Mouse (Mus musculus): ENCODE data around the gene Chat. TPM values are rescaled to one million over a fixed set of nuclear protein-coding genes. Genes with fewer than 3 reads are reported as not detected.
"Not testable (repeated sequence)": the region's sequence is repeated elsewhere in the genome, so short reads cannot be mapped to it uniquely, and the experiment has no call there.

The Chat gene
- total RNA-seq, 4 experiments from 2014 or later: not detected

DNA sequence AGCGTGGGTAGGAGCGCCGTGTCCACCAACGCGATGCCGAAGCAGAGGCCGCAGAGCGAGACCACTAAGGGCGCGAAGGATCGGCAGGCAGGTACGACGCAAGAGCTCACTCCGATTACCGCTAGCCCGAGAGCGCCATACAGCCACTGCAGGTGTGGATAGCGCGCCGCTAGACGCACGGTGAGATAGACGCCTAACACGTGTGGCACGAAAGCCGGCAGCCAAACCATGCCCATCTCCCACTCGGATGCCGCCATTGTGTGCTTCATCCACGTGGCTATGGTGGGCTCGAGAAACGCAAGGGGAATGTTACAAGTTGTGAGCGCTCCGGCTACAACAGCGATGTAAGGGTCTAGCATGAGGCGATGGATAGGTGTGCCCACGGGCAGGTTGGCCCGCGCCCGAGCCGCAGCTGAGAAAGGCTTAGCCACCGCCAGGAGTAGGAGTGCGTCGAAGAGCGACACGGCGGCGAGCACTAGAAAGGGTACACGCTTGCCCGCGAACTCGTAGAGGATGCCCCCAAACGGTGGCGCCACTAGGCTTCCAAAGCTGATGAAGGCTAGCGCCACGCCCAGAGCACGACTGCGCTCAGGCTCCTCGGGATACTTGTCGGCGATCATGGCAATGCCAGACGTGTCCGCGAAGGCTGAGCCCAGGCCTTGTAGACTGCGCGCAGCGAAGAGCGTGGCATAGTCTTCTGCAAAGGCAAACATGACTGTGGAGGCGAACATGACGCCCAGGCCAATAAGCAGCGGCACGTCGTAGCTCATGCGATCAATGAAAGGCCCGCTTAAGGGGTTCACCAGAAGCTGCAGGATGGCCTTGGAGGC is 2.4 kb downstream of the Chat start:
- DNase-seq (ENCODE audit: low spot score): no peak

DNA sequence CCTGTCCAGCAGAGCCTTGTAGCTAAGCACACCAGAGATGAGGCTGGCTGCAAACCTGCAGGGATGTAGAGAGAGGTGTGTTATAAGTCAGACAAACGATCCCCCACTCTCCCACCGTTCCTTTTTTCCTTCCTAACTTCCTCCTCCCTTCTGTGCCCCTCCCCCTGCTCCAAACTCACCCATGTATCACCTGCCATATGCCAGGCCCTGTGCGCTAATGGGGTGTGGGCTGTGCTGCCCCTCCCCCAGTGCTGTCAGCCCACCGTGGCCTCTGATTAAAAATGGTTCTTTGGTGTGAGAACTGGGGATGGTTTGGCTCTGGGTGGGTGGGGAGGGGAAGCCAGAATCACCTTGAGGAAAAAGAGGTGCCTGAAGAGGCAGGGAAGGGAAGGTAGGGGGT is 13.2 kb downstream of the Chat start:
- DNase-seq (ENCODE audit: low spot score): no peak

DNA sequence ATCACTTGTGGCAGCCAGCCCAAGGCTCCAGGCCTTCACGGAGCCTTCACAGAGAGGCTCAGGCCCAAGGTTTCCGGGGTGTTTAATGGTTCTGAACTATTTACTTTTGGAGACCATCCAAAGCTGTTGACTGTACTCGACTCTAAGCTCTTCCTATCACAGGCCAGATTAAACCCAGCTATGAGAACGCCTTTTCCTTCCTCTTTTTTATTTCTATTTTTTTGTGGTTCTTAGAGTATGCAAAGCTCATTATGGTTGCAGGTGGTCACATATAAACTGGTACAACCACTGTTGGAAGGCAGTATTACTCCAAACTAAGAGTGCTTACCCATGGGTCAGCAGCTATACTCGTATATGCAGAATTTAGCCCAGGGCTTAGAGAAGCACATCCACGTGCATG is 18.8 kb downstream of the Chat start:
- no peak for DNase-seq (ENCODE audit: low spot score)

DNA sequence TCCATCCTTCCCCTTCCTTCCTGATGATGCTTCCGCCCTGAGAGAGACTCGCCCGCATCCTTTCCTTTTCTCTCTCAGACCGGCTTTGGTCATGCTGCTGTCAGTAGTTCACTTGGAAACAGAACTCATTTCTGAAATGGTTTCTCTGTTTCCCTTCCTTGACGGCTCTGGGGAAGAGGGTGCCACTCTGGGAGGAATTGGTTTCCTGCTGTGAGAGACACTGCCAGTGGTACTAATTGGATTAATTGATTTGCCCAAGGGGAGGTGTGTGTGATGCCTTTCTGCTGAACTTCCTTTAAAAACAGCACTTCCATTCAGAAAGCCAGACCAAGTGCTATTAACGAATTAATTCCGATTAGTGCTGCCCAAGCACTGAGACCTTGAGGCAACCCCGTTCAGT is 22.3 kb downstream of the Chat start:
- no peak for DNase-seq (ENCODE audit: low spot score)

DNA sequence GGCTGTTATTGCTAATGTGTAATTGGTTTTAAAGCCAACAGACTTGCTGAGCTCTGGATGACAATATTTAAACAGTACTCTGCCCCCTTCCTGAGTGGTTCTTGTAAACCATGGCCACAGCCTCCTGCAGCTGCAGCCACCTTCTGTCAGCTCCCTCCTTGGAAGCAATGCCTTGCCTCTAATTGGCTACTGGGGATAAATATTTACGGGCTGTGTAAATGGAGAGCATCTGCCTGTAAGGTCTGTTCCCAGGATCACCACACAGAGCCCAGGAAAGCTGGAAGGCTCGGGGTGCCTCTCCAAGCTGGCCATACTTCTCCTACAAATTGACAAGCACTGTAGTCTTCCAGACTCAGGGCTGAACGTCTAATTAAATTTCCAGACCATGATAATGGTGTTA is 26.0 kb downstream of the Chat start:
- no peak for DNase-seq (ENCODE audit: low spot score)

DNA sequence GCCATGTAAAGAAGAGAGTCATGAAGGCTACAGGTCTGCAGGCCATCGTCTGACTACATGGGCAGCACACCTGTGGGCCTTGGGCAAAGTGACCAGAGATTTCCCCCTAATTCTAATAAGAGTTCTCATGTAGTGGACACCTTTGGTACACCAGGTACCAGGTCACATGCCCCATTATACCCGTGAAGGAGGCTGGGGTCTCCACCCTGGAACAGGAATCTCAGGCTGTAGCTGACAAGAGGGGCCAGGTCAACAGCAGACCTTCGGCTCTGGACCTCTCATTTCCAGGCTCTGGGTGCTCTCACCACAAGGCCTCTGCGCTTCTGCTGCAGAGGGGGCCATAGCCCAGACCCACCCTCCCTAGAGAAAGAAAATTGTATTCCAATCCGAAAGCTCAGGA is 26.5 kb downstream of the Chat start:
- no peak for DNase-seq (ENCODE audit: low spot score)

DNA sequence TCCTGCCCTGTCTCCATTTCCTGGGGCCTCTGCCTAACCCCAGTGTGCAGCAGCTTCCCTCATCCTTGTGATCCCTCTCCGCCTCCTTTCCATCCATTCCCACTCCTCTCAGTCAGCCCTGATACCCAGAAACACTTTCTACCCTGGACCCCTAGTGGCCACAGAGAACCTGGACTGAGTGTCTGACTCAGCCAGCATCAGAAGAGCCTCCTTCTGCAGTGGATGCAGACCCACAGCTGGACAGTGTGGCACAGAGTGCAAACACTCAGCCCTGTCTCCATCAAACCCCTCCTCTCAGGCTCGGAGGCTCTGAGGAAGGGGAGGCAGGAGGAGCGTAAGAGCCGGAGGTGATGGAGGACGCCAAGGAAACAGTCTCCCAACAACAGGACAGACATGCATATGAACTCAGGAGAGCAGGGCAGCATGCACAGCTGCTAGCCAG is 28.4 kb downstream of the Chat start:
- no peak for DNase-seq (ENCODE audit: low spot score)

DNA sequence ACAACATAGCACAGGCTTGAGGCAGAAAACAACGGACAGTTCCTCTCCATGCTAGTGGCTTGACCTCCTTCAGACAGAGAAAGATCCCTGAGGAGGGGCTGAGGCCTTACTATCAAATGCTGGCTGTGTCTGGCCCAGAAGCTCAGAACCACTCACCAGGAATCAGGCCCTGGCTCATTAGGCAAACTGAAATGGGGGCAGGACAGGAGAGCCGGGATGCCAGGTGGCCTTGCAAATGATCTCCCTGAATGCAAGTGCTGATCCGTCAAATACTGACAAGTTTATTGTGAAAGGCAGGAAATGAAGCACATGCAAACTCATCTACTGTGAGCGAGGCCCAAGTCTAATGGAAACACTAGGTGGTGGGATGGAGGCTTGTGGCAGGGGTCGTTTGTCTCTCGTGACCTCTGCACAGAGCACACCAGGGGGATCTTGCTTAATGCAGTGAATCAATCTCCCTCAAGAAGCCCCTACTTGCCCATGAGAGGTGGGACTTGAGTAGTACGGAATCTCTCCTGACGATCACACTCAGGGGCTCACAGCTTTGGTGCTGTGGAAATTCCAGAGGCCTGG is 36.7 kb downstream of the Chat start:
- DNase-seq (ENCODE audit: low spot score): no peak

DNA sequence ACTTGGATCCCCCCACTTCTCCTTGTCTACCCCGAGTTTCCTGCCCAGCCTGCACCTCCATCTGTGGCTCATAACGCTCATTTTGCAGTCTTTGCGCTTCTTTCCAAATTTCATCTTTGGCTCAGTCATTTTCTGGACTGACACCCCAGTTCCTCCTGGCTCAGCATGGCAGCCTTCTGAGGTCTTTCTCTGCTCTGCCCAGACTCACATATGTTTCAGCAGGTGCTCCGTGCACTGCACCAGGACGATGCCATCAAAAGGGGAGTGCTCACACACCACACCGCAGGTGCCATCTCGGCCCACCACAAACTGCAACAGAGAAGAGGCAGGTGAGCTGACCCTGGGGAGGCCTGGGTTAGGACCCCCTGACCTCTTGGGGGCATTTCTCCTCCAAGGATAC is 41.8 kb downstream of the Chat start:
- no peak for DNase-seq (ENCODE audit: low spot score)

DNA sequence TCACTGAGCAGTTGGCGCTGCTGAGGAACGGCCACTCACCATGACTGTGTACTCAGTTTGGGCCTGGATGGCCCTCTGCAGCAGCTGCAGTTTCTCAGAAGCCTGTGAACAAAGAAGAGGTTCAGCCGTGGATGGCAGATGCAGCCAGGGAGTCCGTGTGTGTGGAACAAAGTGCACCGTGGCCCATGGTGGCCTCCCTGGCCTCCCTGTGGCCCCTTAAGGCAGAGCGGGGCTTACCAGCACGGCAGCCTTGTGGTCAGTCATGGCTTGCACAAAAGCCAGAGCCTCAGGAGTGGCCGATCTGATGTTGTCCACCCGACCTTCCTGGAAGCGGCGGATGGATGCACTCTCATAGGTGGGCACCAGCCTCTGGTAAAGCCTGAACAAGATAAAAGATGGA is 47.0 kb downstream of the Chat start:
- DNase-seq (ENCODE audit: low spot score): no peak

DNA sequence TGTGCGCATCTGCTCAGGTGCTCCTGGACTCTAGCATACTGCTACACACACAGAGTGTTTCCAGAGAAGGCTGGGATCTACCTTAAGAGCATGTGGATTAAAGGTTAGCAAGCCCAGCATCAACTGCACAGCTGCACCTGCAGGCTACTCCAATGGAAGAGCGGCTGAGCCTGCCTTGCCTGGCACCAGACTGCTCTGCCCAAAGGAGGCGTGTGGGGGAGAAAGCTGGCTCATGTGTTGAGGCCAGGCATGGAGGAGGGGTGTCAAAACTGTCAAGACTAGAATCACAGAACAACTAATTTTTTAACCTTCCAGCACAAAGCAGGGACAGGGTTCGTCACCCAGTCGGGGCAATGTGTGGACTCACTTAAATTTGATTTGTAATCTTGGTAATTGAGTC is 53.7 kb downstream of the Chat start:
- DNase-seq (ENCODE audit: low spot score): no peak

DNA sequence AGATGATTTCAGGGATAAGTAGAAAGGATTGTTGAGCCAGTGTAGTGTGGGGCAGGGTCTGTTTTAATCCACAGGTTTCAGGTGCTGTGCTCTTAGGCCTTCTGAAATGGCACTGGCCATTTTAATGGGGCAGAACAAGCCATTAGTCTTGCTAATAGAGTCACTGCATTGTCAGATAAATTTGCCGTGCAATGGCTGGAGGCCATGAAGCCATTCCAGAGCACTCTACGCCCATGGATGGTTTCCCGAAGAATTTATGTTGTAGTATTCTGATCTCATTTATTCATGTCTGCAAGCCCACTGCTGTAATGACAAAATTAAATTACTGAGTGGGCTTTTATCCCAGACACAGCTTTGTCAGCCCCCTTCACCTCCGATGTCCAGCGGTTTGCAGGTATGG is 55.7 kb downstream of the Chat start:
- DNase-seq (ENCODE audit: low spot score): no peak

DNA sequence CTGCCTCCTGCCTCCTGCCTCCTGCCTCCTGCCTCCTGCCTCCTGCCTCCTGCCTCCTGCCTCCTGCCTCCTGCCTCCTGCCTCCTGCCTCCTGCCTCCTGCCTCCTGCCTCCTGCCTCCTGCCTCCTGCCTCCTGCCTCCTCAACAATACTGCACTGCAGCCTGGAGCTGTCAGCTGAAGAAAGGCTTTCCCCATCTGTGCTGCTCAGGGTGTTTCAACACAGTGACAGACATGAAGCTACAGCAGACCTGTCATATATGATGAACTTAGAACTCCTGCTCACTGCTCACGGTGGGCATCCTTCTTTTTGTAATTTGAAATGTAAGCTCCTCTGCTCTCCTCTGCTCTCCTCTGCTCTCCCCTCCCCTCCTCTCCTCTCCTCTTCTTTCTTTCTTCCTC is 60.4 kb downstream of the Chat start:
- DNase-seq (ENCODE audit: low spot score): not testable (repeated sequence)

DNA sequence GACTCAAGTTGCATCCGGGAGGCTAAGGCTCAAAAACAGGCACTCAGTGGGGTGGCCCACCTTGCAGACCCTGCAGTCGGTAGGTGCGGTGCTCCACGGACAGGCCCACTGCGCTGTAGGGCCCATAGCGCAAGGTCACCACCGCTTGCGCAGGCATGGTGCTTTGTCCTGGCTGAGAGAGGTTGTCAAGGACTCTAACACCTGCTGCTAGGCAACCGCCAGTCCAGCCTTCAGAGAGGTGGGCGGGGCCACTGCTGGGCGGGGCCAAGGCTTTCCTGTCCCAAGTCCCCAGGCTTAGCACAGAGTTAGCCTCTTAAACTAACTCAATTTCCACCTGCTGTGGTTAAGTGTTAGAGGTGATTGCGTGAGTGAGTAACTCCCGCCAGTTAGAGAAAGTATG is 77.6 kb downstream of the Chat start, which contains the start of gene 1700024G13Rik:
1700024G13Rik (minus strand) TSS at position 196 of the 400 bp plus-strand sequence.
- DNase-seq (ENCODE audit: low spot score): peak; percentile 14

DNA sequence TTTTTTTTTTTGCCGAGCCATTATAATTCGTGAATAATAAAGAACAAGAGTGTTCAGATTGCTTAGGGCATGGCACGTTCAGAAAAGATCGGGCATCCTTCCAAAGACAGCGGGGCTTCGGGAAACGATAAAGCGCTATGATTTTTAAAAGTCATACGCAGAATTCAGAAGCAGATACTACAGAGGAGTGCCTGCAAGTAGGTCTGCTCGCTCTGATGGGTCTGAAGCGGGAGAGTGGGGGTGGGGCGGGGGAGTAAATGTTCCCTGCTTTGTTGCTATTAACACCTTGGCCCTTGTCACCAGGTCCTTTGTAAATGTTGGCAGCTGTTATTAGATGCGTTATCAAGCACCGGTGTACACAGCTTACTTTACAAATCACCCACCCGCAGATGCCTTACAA is 84.2 kb downstream of the Chat start:
- DNase-seq (ENCODE audit: low spot score): no peak

DNA sequence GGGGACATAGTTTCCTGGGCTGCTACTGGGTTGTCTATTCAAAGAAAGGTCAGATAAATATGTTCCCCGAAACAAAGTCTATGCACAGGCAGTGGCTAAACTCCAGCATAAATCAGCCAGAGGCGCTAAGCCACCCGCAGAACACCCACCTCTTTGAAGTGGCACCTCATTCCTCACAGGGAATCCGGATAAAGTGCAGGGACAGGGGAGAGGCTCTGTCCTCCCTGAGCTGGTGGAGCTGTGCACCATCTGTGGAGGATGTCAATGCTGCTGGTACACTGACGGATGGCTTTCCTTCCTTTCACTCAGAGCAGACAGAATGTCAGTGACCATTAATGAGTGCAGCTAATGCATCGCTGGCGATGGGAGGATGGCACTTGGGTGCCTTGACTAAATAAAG is 84.7 kb downstream of the Chat start:
- DNase-seq (ENCODE audit: low spot score): no peak

DNA sequence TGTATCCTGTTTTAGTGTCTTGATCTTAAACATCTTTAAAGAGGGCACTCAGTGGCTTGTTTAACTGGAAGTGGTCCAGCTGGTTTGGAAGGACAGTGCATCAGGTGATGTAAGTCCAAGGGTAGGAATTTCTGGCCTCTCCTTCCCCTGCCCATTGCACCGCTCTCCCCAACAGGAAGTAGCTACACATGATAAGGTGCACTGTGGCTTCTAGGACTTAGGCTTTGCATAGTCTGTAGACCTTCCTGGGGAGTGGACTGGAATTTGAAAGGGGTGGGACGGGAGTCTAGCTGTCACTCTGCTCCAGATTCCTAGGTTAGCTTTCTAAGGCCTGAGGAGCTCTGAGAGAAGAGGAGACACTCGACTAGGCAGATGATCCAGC is 85.7 kb downstream of the Chat start:
- no peak for DNase-seq (ENCODE audit: low spot score)

DNA sequence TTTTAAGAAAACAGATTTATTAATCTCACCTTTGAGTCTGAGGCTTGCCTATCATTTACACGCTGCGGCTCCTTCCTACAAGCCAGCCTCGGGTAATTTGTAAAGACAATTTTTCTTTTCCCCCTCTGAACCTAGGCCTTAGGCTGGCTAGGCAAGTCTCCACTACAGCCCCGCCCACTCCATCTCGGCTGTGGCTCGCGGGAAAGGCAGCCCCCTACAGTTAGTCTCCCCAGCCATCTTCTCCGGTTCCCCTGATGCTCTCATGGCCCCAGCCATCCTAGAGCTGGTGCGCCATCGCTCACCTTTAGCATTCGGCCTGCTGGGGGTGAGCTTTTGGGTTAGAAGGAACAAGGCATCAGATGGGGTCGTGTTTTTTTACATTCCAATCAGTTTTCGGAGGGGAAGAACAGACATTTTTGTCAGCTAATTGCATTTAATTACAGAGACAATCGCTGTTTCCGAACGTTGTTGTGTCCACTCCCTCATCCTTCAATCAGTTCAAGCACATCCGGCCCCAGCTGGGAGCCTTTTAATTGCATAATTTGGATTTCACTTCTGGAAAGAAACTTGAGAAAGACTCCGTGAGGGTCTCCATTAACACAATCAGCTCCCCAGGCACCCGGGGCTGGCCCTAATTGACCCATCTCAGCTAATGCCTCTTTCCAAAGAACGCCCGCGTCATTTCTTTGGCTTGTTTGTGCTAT is 86.2 kb downstream of the Chat start:
- DNase-seq (ENCODE audit: low spot score): no peak

DNA sequence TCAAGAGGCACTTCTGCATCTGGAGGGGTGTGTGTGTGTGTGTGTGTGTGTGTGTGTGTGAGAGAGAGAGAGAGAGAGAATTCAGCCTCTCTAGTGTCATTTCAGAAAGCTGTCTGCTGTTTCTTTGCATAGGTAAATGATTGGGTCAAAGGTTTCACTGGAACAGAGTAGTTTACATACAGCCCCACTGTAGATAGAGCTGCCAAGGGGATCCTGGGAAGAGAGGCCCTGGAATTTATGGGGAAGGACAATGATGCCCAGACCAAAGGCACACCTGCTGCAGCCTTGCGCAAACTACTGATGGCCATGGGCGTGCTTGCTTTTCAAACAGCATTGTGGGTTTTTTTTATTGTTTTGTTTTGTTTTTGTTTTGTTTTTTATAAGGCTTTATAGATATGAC is 93.3 kb downstream of the Chat start:
- DNase-seq (ENCODE audit: low spot score): no peak

DNA sequence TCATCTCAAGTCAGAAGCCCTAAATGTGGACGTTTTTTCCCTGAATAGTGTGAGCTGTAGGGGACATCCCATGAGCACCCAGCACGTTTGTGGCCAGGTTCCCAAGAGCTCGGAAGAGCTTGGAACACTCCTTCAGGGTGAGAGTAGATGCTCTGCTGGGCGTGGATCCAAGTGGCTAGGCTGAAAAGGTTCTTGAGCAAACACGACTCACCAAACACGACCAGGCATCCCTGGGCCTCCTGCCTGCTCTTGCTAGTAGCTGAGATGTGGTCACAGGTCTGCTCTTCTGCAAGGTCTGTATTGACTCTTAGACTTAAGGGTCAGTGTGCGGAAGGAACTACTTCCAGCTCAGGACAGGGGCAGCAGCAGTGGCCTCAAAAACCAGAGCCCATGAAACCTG is 96.0 kb downstream of the Chat start:
- DNase-seq (ENCODE audit: low spot score): no peak

DNA sequence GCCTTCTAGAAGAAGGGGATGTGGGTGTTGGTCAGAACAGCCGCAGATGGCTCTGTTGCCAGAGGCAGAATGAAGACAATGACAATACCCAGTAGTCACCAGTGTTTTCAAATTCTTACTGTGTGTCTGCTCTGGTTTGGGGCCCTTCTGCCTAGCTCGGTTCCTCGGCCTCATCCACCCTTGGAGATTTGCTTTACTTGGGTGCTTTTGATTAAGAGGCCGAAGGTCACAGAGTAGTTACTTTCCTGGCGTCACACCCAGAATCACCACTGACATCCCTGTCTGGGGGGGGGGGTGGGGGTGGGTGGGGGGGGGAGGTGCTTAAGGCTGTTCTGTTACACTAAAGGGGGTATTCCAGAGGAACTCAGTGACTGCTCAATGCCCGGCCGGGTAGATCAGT is 101.4 kb downstream of the Chat start:
- no peak for DNase-seq (ENCODE audit: low spot score)
